Mouse (Mus musculus) activated CD4-positive, CD25-positive, alpha-beta regulatory T cell (primary cell): ENCODE data around the gene Fscn3. TPM values are rescaled to one million over a fixed set of nuclear protein-coding genes. Genes with fewer than 3 reads are reported as not detected.

Experiments
- polyA plus RNA-seq, 2 experiments: library from polyadenylated mRNA; unstranded; fragments of 100-300 nt; shearing (Covaris generic); gene quantifications; one replicate each; pipeline ENCODE4 v1.2.1; 2017

Gene Fscn3
- under 1 TPM in 1 of 2 experiments, not detected in 1; 0.12 TPM for polyA plus RNA-seq

GRCm38 (mm10) chr6:28427096-28427839, at the start of gene Fscn3:
TSS of gene Fscn3 (plus strand) at chr6:28427789.

DNA sequence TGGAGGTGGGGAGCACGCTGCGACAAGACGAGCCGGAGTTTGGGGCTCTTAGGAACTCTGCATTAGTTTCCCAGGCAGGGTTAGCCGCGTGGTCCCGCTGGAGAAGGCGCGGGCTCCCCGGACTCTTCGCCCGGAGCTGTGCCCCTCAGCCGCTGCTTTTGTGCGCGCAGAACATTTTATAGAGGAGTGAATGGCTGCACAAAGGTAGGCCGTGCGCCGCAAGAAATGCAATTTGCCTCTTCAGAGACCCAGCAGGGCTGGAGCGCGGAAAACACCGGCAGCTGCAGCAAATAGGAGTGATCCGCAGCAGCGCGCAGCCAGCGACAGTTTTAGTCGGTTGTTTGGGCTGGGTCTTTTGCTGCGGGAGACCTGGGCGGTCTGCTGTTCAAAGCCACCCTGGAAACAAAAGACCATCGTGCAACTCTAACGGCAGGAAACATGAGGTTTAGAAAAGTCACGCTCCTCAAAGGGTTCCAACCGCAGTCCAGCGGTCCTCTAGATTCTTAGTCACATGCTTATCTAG, 29.8 kb upstream of the Fscn3 start, which contains the start of gene Zfp800:
TSS of gene Zfp800 (minus strand) at position 325 of the 523 bp plus-strand sequence.

DNA sequence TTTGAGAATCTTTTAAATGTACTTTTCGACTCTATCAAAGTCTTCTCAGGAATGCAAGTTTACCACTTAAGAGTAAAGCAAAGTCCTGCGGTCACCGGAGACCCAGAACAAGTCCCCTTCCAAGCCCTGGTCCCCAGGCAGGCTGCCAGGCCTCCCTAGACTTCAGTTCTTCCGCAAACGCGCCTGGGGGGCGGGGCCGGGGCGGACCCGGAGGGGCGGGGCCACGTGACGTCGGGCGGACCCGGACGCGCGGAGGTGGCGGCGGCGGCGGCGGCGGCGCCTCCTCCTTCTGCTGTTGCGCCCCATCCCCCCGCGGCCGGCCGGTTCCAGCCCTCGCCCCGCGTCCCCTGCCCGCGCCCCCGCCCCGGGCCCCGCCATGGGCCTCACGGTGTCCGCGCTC, 4.3 kb upstream of the Fscn3 start, which contains the start of gene Arf5:
TSS of gene Arf5 (plus strand) at position 248 of the 400 bp plus-strand sequence.

GRCm38 (mm10) chr6:28428290-28428689, 701 bp downstream of the Fscn3 start, which contains the start of gene Gcc1:
TSS of gene Gcc1 (minus strand) at chr6:28428390.

GRCm38 (mm10) chr6:28449253-28449652, 21.7 kb downstream of the Fscn3 start, which contains the start of gene Pax4:
TSS of gene Pax4 (minus strand) at chr6:28449353.

GRCm38 (mm10) chr6:28474839-28475238, 47.2 kb downstream of the Fscn3 start, which contains the start of gene Snd1:
TSS of gene Snd1 (plus strand) at chr6:28475139.

Other genes starting within 250 kb of the Fscn3 start
- 10 to 100 TPM; 35.2 to 51.9 TPM for gene Zfp800, start 29.8 kb upstream of the Fscn3 start, polyA plus RNA-seq
- gene Arf5, start 4.2 kb upstream of the Fscn3 start, polyA plus RNA-seq, result 100 to 1,000 TPM; 427 to 445 TPM
- gene Gcc1, start 601 bp downstream of the Fscn3 start, polyA plus RNA-seq, result 10 to 100 TPM in 1 of 2 experiments, 1 to 10 TPM in 1; 7.6 to 22.1 TPM
- gene Pax4, start 21.6 kb downstream of the Fscn3 start, polyA plus RNA-seq, result not detected
- 100 to 1,000 TPM in 1 of 2 experiments, 10 to 100 TPM in 1; 80.0 to 106 TPM for gene Snd1, start 47.4 kb downstream of the Fscn3 start, polyA plus RNA-seq